Comparison of ENCODE assay signal across 14 mouse cellular contexts in the genomic region with DNA sequence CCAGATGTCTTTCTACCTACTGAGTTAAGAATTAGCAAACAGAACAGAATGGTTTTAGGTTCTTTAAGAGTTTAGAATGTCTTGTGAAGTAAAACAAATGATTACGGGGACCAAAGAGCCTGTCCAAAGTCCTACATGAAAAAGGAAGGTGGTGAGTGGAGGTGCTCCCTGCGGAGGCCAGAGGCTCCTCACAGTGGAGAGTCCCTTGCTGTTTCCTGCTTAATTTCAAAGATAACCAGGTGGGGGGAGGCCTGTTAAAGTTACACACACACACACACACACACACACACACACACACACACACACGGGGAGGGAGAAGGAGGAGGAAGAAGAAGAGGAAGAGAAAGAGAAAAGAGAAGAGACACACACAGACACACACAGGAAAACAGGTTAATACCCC.
A peak's percentile ranks its signal among the peaks of the same experiment; 100 is the strongest.
DNase-seq lines count a peak whose midpoint lies in the region; ATAC-seq and TF ChIP-seq lines count a peak whose summit lies in the region.
"Had no signal": no experiment of that assay in that cellular context is flagged by ENCODE, and none has a peak within 500 bp of the region (broad histone marks: within the 10 kb centered on the region; RNA-seq: fewer than 3 reads in every experiment).

No protein-coding gene starts in this region.

- H3K27me3 ChIP-seq in hindbrain, embryonic 10.5 days (ENCODE audit: insufficient read depth, poor library complexity, severe bottlenecking), result no peaks in the 10 kb centered on the region
- no peaks in the 10 kb centered on the region for H3K27me3 ChIP-seq in hindbrain, embryonic 11.5 days (ENCODE audit: control insufficient read depth, insufficient read depth, low read length)
- H3K27me3 ChIP-seq in forebrain, postnatal 0 days (ENCODE audit: insufficient read depth, low read length), result no peaks in the 10 kb centered on the region
- H3K27me3 ChIP-seq in midbrain, embryonic 11.5 days (ENCODE audit: control insufficient read depth, insufficient read depth, low read length), result no peaks in the 10 kb centered on the region
- no peaks in the 10 kb centered on the region for H3K27me3 ChIP-seq in stomach, embryonic 15.5 days (replicated peaks)
- H3K27me3 ChIP-seq: limb, embryonic 13.5 days had no signal

- 35% methylated on average over 3 of the region's 3 CpGs for WGBS in hindbrain, embryonic 10.5 days
- 49% methylated on average over 3 of the region's 3 CpGs for WGBS in hindbrain, embryonic 11.5 days
- 30% methylated on average over 3 of the region's 3 CpGs for WGBS in forebrain, postnatal 0 days
- 38% methylated on average over 3 of the region's 3 CpGs for WGBS in midbrain, embryonic 11.5 days
- WGBS in stomach, embryonic 15.5 days, result 22% methylated on average over 3 of the region's 3 CpGs

- peak overlapping the region; percentile 83 for H3K27ac ChIP-seq in hindbrain, embryonic 10.5 days
- H3K27ac ChIP-seq in hindbrain, embryonic 11.5 days (ENCODE audit: low read depth, low read length), result no peak overlapping the region
- H3K27ac ChIP-seq in forebrain, postnatal 0 days (ENCODE audit: low read depth, low read length), result peak overlapping the region; percentile 80; the same call in 1 of the 2 replicates
- H3K27ac ChIP-seq in midbrain, embryonic 11.5 days (ENCODE audit: low read depth, low read length), result no peak overlapping the region; the same call in 1 of the 2 replicates
- H3K27ac ChIP-seq in stomach, embryonic 15.5 days, result peak overlapping the region; percentile 52; the same call in 1 of the 2 replicates
- H3K27ac ChIP-seq: limb, embryonic 13.5 days had no signal

- no peak overlapping the region for H3K9ac ChIP-seq in hindbrain, embryonic 11.5 days (ENCODE audit: low read depth, low read length)
- H3K9ac ChIP-seq in forebrain, postnatal 0 days, result no peak overlapping the region
- peak overlapping the region; percentile 14; the same call in 1 of the 2 replicates for H3K9ac ChIP-seq in midbrain, embryonic 11.5 days (ENCODE audit: low read length)
- no peak overlapping the region for H3K9ac ChIP-seq in stomach, embryonic 15.5 days
- H3K9ac ChIP-seq: limb, embryonic 13.5 days had no signal

- no peak for TF ChIP-seq CTCF in forebrain, postnatal 0 days (IDR thresholded peaks at IDR 0.05; ENCODE audit: low read depth)

- no peak overlapping the region for H3K4me2 ChIP-seq in hindbrain, embryonic 11.5 days (replicated peaks; ENCODE audit: low read depth, low read length)
- H3K4me2 ChIP-seq in forebrain, postnatal 0 days (ENCODE audit: low read depth), result no peak overlapping the region
- no peak overlapping the region for H3K4me2 ChIP-seq in midbrain, embryonic 11.5 days
- no peak overlapping the region for H3K4me2 ChIP-seq in stomach, embryonic 15.5 days
- H3K4me2 ChIP-seq: limb, embryonic 13.5 days had no signal

- H3K4me3 ChIP-seq in hindbrain, embryonic 10.5 days, result no peak overlapping the region
- H3K4me3 ChIP-seq in hindbrain, embryonic 11.5 days (ENCODE audit: low read depth, low read length), result no peak overlapping the region
- no peak overlapping the region for H3K4me3 ChIP-seq in forebrain, postnatal 0 days (ENCODE audit: low read depth, low read length)
- H3K4me3 ChIP-seq in midbrain, embryonic 11.5 days (ENCODE audit: low read depth, low read length), result no peak overlapping the region
- H3K4me3 ChIP-seq in stomach, embryonic 15.5 days (replicated peaks), result no peak overlapping the region
- H3K4me3 ChIP-seq: limb, embryonic 13.5 days had no signal

- no peak for DNase-seq in hindbrain, embryonic 10.5 days (ENCODE audit: low spot score)
- DNase-seq in hindbrain, embryonic 11.5 days (ENCODE audit: low spot score), result no peak
- peak; percentile 34 for DNase-seq in forebrain, postnatal 0 days
- no peak for DNase-seq in midbrain, embryonic 11.5 days (ENCODE audit: low spot score, missing footprints)
- no peak for DNase-seq in thymus, postnatal 10 days (ENCODE audit: low spot score in 2 of 2)
- no peak for DNase-seq in kidney, postnatal 10 days
- no peak for DNase-seq in layer of hippocampus, postnatal 10 days (ENCODE audit: low spot score in 2 of 2)
- DNase-seq: adrenal gland, postnatal 10 days; kidney, adult 18-20 months; layer of hippocampus, adult 9-11 months; right cerebral cortex, postnatal 25 days; thymus, postnatal 14 days had no signal

- H3K36me3 ChIP-seq in hindbrain, embryonic 10.5 days, result no peaks in the 10 kb centered on the region
- H3K36me3 ChIP-seq in hindbrain, embryonic 11.5 days (ENCODE audit: control insufficient read depth, insufficient read depth, low read length), result no peaks in the 10 kb centered on the region
- no peaks in the 10 kb centered on the region for H3K36me3 ChIP-seq in forebrain, postnatal 0 days (ENCODE audit: insufficient read depth)
- no peaks in the 10 kb centered on the region for H3K36me3 ChIP-seq in midbrain, embryonic 11.5 days (ENCODE audit: control insufficient read depth, insufficient read depth, low read length)
- no peaks in the 10 kb centered on the region for H3K36me3 ChIP-seq in stomach, embryonic 15.5 days
- H3K36me3 ChIP-seq: limb, embryonic 13.5 days had no signal

- H3K9me3 ChIP-seq in hindbrain, embryonic 10.5 days, result no peaks in the 10 kb centered on the region
- no peaks in the 10 kb centered on the region for H3K9me3 ChIP-seq in hindbrain, embryonic 11.5 days (ENCODE audit: control insufficient read depth, low read length)
- H3K9me3 ChIP-seq in forebrain, postnatal 0 days (ENCODE audit: low read length), result no peaks in the 10 kb centered on the region
- no peaks in the 10 kb centered on the region for H3K9me3 ChIP-seq in midbrain, embryonic 11.5 days (ENCODE audit: control insufficient read depth, low read length)
- no peaks in the 10 kb centered on the region for H3K9me3 ChIP-seq in stomach, embryonic 15.5 days
- H3K9me3 ChIP-seq: limb, embryonic 13.5 days had no signal

- H3K4me1 ChIP-seq in hindbrain, embryonic 10.5 days (replicated peaks), result peaks cover 36% of the 10 kb centered on the region
- peaks cover 3% of the 10 kb centered on the region for H3K4me1 ChIP-seq in hindbrain, embryonic 11.5 days (replicated peaks; ENCODE audit: control insufficient read depth, insufficient read depth, low read length)
- H3K4me1 ChIP-seq in forebrain, postnatal 0 days (ENCODE audit: insufficient read depth), result peaks cover 23% of the 10 kb centered on the region
- H3K4me1 ChIP-seq in midbrain, embryonic 11.5 days (ENCODE audit: control insufficient read depth, insufficient read depth, low read length), result peaks cover 29% of the 10 kb centered on the region
- H3K4me1 ChIP-seq in stomach, embryonic 15.5 days, result peaks cover 17% of the 10 kb centered on the region

- ATAC-seq in hindbrain, embryonic 11.5 days (ENCODE audit: low FRiP score), result no peak
- no peak for ATAC-seq in forebrain, postnatal 0 days
- no peak for ATAC-seq in midbrain, embryonic 11.5 days (ENCODE audit: low FRiP score)
- ATAC-seq in stomach, embryonic 15.5 days (ENCODE audit: insufficient read depth, low FRiP score, low read depth), result no peak

Comparison
In these comparisons a context has a peak if more than half of its experiments do, and no peak if none do; other contexts are left out.
1. H3K27ac ChIP-seq: peak in hindbrain, embryonic 10.5 days (single experiment), forebrain, postnatal 0 days (single experiment) and stomach, embryonic 15.5 days (single experiment); none in hindbrain, embryonic 11.5 days (single experiment) and midbrain, embryonic 11.5 days (single experiment).